Mouse (Mus musculus) liver, adult 2 months (tissue): ENCODE results near the gene Pold3. TPM values are rescaled to one million over a fixed set of nuclear protein-coding genes. Genes with fewer than 3 reads are reported as not detected.

Experiments
- DNase-seq: peaks from one replicate; pipeline ENCODE4 v3.0.0-alpha.2; 2011; ENCODE audit warnings: low read depth, low spot score; ENCODE audit errors: extremely low read depth
- H3K27ac ChIP-seq: fragments of 200-500 bp; replicated peaks from 2 replicates; pipeline ENCODE4 v1.5.1; 2012; ENCODE audit warnings: low read depth, mild to moderate bottlenecking, control low read depth, inconsistent platforms, low read length; ENCODE audit not compliant: insufficient read depth
- H3K27me3 ChIP-seq: fragments of 200-500 bp; 2 replicates; pipeline ENCODE4 v1.6.1; 2012; ENCODE audit warnings: mild to moderate bottlenecking, moderate library complexity, low read length, inconsistent platforms; ENCODE audit not compliant: control insufficient read depth, insufficient read depth
- H3K36me3 ChIP-seq: fragments of 200-500 bp; 2 replicates; pipeline ENCODE4 v1.6.1; 2012; ENCODE audit warnings: low read length, inconsistent platforms; ENCODE audit not compliant: control insufficient read depth, insufficient read depth
- H3K4me1 ChIP-seq: fragments of 200-500 bp; 2 replicates; pipeline ENCODE4 v1.6.1; 2011; ENCODE audit warnings: low read length; ENCODE audit not compliant: control insufficient read depth, insufficient read depth
- H3K4me3 ChIP-seq: fragments of 200-500 bp; 2 replicates; pipeline ENCODE4 v1.5.1; 2011; ENCODE audit warnings: low read depth, mild to moderate bottlenecking, control low read depth, low read length, moderate library complexity; ENCODE audit not compliant: insufficient read depth
- H3K79me2 ChIP-seq: fragments of 200-500 bp; 2 replicates; pipeline ENCODE4 v1.6.1; 2012; ENCODE audit warnings: inconsistent platforms, mild to moderate bottlenecking, low read length, moderate library complexity; ENCODE audit not compliant: control insufficient read depth, insufficient read depth
- H3K9ac ChIP-seq: fragments of 200-500 bp; 2 replicates; pipeline ENCODE4 v1.6.1; 2012; ENCODE audit warnings: low read depth, mild to moderate bottlenecking, control low read depth, inconsistent platforms, low read length
- CTCF ChIP-seq: fragments of 200-500 bp; IDR thresholded peaks from 2 replicates; pipeline ENCODE4 v1.5.1; 2011; ENCODE audit warnings: low read depth, low read length, control low read depth
- POLR2A ChIP-seq: fragments of 200-500 bp; IDR thresholded peaks from 2 replicates; pipeline ENCODE4 v1.6.1; 2011; ENCODE audit warnings: low read length, control low read depth; ENCODE audit not compliant: insufficient read depth; ENCODE audit errors: extremely low read depth
- WGBS: fragments of 180-500 bp; shearing (Covaris S2); methylation state at CpG from one replicate; pipeline ENCODE4 v1.1.7; 2018; 5-methylcytosine and 5-hydroxymethylcytosine counted together
- polyA plus RNA-seq: library from polyadenylated mRNA; depleted of rRNA; stranded (reverse); fragments of >200 nt; gene quantifications from 2 replicates; pipeline ENCODE4 v1.2.3, GENCODE M21; 2012
- total RNA-seq: library from RNA; depleted of rRNA; stranded (reverse); fragments of >200 nt; gene quantifications from 2 replicates; pipeline ENCODE4 v1.2.3, GENCODE M21; 2014

Pold3 gene
- total and polyA plus RNA-seq, 2 experiments, result 3.8 to 8.9 TPM

GRCm38 (mm10) chr7:100157669-100158068 is 36.3 kb upstream of the Pold3 start:
- Histone ChIP-seq H3K27ac (no peak overlapping the region), H3K4me1 (peaks cover 8% of the 10 kb centered on the region)
- no peak for DNase-seq

GRCm38 (mm10) chr7:100150626-100151025 is 29.3 kb upstream of the Pold3 start:
- Histone ChIP-seq H3K9ac (no peak overlapping the region), H3K27me3 (no peaks in the 10 kb centered on the region), H3K79me2 (no peaks in the 10 kb centered on the region), H3K36me3 (no peaks in the 10 kb centered on the region), H3K4me3 (no peak overlapping the region), H3K27ac (no peak overlapping the region), H3K4me1 (no peaks in the 10 kb centered on the region)
- 77% methylated on average over 11 of the region's 11 CpGs for WGBS
- TF ChIP-seq CTCF (no peak), POLR2A (no peak)
- DNase-seq, result no peak

More at GRCm38 (mm10) chr7:100157669-100158068, 36.3 kb upstream of the Pold3 start:
- Histone ChIP-seq H3K36me3 (no peaks in the 10 kb centered on the region; the same call in 1 of the 2 replicates), H3K9ac (no peak overlapping the region), H3K79me2 (no peaks in the 10 kb centered on the region), H3K27me3 (no peaks in the 10 kb centered on the region), H3K4me3 (no peak overlapping the region)
- TF ChIP-seq CTCF (no peak), POLR2A (no peak)
- 75% methylated on average over 4 of the region's 4 CpGs for WGBS

GRCm38 (mm10) chr7:100150086-100150485 is 28.7 kb upstream of the Pold3 start:
- Histone ChIP-seq H3K36me3 (no peaks in the 10 kb centered on the region), H3K4me3 (no peak overlapping the region), H3K4me1 (no peaks in the 10 kb centered on the region), H3K9ac (no peak overlapping the region), H3K27me3 (no peaks in the 10 kb centered on the region), H3K79me2 (no peaks in the 10 kb centered on the region), H3K27ac (no peak overlapping the region)
- WGBS, result 67% methylated on average over 10 of the region's 10 CpGs
- no peak for TF ChIP-seq POLR2A
- DNase-seq, result no peak

- Histone ChIP-seq H3K9ac (no peak overlapping the region), H3K27ac (peak overlapping the region; percentile 11), H3K79me2 (no peaks in the 10 kb centered on the region), H3K4me1 (no peaks in the 10 kb centered on the region), H3K27me3 (no peaks in the 10 kb centered on the region), H3K36me3 (no peaks in the 10 kb centered on the region), H3K4me3 (no peak overlapping the region)
- TF ChIP-seq CTCF (no peak), POLR2A (no peak)
- 25% methylated on average over 4 of the region's 4 CpGs for WGBS
- DNase-seq, result peak; percentile 91
Observed at GRCm38 (mm10) chr7:100148586-100148985, 27.2 kb upstream of the Pold3 start.

GRCm38 (mm10) chr7:100140591-100140990 is 19.2 kb upstream of the Pold3 start:
- 75% methylated on average over 1 of the region's 1 CpGs for WGBS
- no peak for DNase-seq
- no peaks in the 10 kb centered on the region for H3K4me1 ChIP-seq
- H3K27me3 ChIP-seq, result no peaks in the 10 kb centered on the region
- no peaks in the 10 kb centered on the region for H3K36me3 ChIP-seq
- no peaks in the 10 kb centered on the region for H3K79me2 ChIP-seq
- H3K4me3 ChIP-seq, result no peak overlapping the region
- TF ChIP-seq CTCF (no peak), POLR2A (no peak)
- no peak overlapping the region for H3K27ac ChIP-seq
- H3K9ac ChIP-seq, result no peak overlapping the region

GRCm38 (mm10) chr7:100138075-100138474 is 16.7 kb upstream of the Pold3 start:
- no peaks in the 10 kb centered on the region for H3K36me3 ChIP-seq
- H3K4me3 ChIP-seq, result no peak overlapping the region
- no peaks in the 10 kb centered on the region for H3K79me2 ChIP-seq
- no peaks in the 10 kb centered on the region for H3K4me1 ChIP-seq
- 95% methylated on average over 4 of the region's 4 CpGs for WGBS
- H3K9ac ChIP-seq, result no peak overlapping the region
- H3K27ac ChIP-seq, result no peak overlapping the region
- TF ChIP-seq CTCF (no peak), POLR2A (no peak)
- H3K27me3 ChIP-seq, result no peaks in the 10 kb centered on the region
- no peak for DNase-seq
